Mouse (Mus musculus) liver, postnatal 0 days (tissue): ENCODE measurements around the gene Rapgef1.

ENCODE experiments used
- CTCF ChIP-seq: sonication (generic); IDR thresholded peaks from 2 replicates; pipeline ENCODE4 v1.5.1; 2016; ENCODE audit warnings: antibody characterized with exemption, low read depth
- EP300 ChIP-seq: IDR thresholded peaks from 2 replicates; pipeline ENCODE4 v1.6.1; 2016; ENCODE audit warnings: antibody characterized with exemption, low read depth, mild to moderate bottlenecking

DNA sequence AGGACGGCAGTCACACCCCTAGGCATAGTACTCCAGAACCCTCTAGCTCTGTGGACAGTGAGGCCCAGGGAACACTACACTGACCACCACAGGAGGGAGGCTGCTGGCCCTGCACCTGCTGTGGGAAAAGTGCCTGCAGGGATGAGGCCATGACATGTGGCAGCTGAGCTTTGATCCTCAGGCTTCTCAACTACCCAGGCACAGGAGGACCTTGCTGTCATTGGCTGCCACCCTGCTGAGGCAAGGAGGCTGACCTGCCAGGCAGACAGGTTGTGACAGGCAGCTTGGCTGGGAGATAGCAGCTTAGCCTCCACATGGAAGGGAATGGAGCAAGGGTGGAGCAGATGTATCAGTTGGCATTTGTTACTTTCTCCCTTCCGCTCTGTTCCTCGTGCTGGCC, 86.0 kb downstream of the Rapgef1 start:
- TF ChIP-seq EP300 (no peak), CTCF (no peak)
